Mouse (Mus musculus) kidney, embryonic 14.5 days (tissue): ENCODE measurements around the gene Olfr286. TPM values are rescaled to one million over a fixed set of nuclear protein-coding genes. Genes with fewer than 3 reads are reported as not detected.

ENCODE experiments used
- ATAC-seq: fragments of 200-750 bp; cut with Nextera tagmentation; 2 replicates; pipeline ENCODE4 v1.8.0; 2017; ENCODE audit warnings: moderate number of reproducible peaks, mild to moderate bottlenecking, moderate TSS enrichment, moderate library complexity; ENCODE audit not compliant: low FRiP score, low TSS enrichment
- H3K27ac ChIP-seq: fragments of 300-500 bp; sonication (generic); 2 replicates; pipeline ENCODE4 v1.5.1; 2014; ENCODE audit warnings: low read depth, mild to moderate bottlenecking, low read length, moderate library complexity, mixed read lengths
- H3K27me3 ChIP-seq: fragments of 300-500 bp; sonication (generic); 2 replicates; pipeline ENCODE4 v1.6.1; 2014; ENCODE audit warnings: mild to moderate bottlenecking, low read length; ENCODE audit not compliant: control insufficient read depth, insufficient read depth
- H3K36me3 ChIP-seq: fragments of 300-500 bp; sonication (generic); 2 replicates; pipeline ENCODE4 v1.6.1; 2014; ENCODE audit warnings: low read length, mixed read lengths; ENCODE audit not compliant: control insufficient read depth, insufficient read depth
- H3K4me1 ChIP-seq: fragments of 300-500 bp; sonication (generic); 2 replicates; pipeline ENCODE4 v1.6.1; 2014; ENCODE audit warnings: low read length, mixed read lengths; ENCODE audit not compliant: control insufficient read depth, insufficient read depth
- H3K4me2 ChIP-seq: fragments of 300-500 bp; sonication (generic); replicated peaks from 2 replicates; pipeline ENCODE4 v1.6.1; 2014; ENCODE audit warnings: low read depth, mild to moderate bottlenecking, low read length
- H3K4me3 ChIP-seq: fragments of 300-500 bp; sonication (generic); 2 replicates; pipeline ENCODE4 v1.5.1; 2014; ENCODE audit warnings: mild to moderate bottlenecking, low read length
- H3K9ac ChIP-seq: fragments of 300-500 bp; sonication (generic); 2 replicates; pipeline ENCODE4 v1.6.1; 2014; ENCODE audit warnings: low read depth, mild to moderate bottlenecking, low read length, moderate library complexity
- H3K9me3 ChIP-seq: fragments of 300-500 bp; sonication (generic); 2 replicates; pipeline ENCODE4 v1.6.1; 2016; ENCODE audit warnings: low read length; ENCODE audit not compliant: control insufficient read depth
- WGBS: fragments of 180-500 bp; shearing (Covaris S2); extraction: QIAGEN DNeasy Blood & Tissue Kit; methylation state at CpG from one replicate; pipeline ENCODE4 v1.1.7; 2014; 5-methylcytosine and 5-hydroxymethylcytosine counted together
- polyA plus RNA-seq: library from polyadenylated mRNA; unstranded; fragments of >200 nt; fragmentation: Nextera tagmentation; extraction: Ambion mirVana; gene quantifications from 2 replicates; pipeline ENCODE4 v1.2.1, GENCODE M21; 2014

Gene Olfr286
- polyA plus RNA-seq, 1 experiment from 2014 or later, result not detected

DNA sequence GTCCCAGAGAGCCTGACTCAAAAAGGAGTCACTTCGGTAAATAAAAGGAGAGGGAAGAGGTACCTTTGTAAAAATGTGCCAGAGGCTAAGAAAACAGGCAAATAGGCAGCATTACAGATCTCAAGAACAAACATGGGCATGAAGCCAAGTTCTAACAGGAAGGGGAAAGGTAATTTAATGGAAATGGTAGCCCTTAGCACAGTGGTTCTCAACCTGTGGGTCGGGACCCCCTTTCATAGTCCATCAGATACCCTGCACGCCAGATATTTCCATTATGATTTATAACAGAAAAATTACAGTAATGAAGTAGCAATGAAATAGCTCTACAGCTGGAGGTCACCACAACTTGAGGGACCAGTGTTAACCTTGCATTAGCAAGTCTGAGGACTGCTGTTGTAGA is 56.9 kb downstream of the Olfr286 start:
- Histone ChIP-seq H3K36me3 (no peaks in the 10 kb centered on the region), H3K4me1 (peaks cover 7% of the 10 kb centered on the region; the same call in 1 of the 2 replicates), H3K9ac (no peak overlapping the region), H3K27me3 (no peaks in the 10 kb centered on the region), H3K4me2 (no peak overlapping the region), H3K9me3 (no peaks in the 10 kb centered on the region), H3K4me3 (no peak overlapping the region), H3K27ac (no peak overlapping the region)
- whole genome bisulfite sequencing, result 50% methylated on average over 3 of the region's 3 CpGs
- no peak for ATAC-seq

Other genes with a start within 250 kb of the Olfr286 start
- gene Col2a1, start 229.8 kb downstream of the Olfr286 start, polyA plus RNA-seq, result 13.8 and 23.9 TPM in 2 replicates
- 23.4 and 34.2 TPM in 2 replicates for gene Pfkm, start 141.9 kb downstream of the Olfr286 start, polyA plus RNA-seq
- gene Senp1, start 140.7 kb downstream of the Olfr286 start, polyA plus RNA-seq, result 25.9 and 41.2 TPM in 2 replicates
- 40.6 and 52.6 TPM in 2 replicates for gene Asb8, start 68.8 kb downstream of the Olfr286 start, polyA plus RNA-seq
- 0.99 and 1.2 TPM in 2 replicates for gene Ccdc184, start 67.3 kb downstream of the Olfr286 start, polyA plus RNA-seq
- gene Olfr288, start 38.9 kb downstream of the Olfr286 start, polyA plus RNA-seq, result not detected in 2 replicates
- not detected in 2 replicates for gene Gm44579, start 13.5 kb downstream of the Olfr286 start, polyA plus RNA-seq
- not detected in 2 replicates for gene Olfr287, start 13.4 kb downstream of the Olfr286 start, polyA plus RNA-seq
- gene H1fnt, start 22.8 kb upstream of the Olfr286 start, polyA plus RNA-seq, result not detected in 2 replicates
- gene Zfp641, start 61.7 kb upstream of the Olfr286 start, polyA plus RNA-seq, result 0.47 and 1.3 TPM in 2 replicates
- gene Olfr285, start 82.9 kb upstream of the Olfr286 start, polyA plus RNA-seq, result not detected in 2 replicates
- gene Olfr284, start 106.5 kb upstream of the Olfr286 start, polyA plus RNA-seq, result not detected in 2 replicates
- not detected in 2 replicates for gene Olfr283, start 146.5 kb upstream of the Olfr286 start, polyA plus RNA-seq
- gene Olfr282, start 196.8 kb upstream of the Olfr286 start, polyA plus RNA-seq, result not detected in 2 replicates
- gene Olfr281, start 218.1 kb upstream of the Olfr286 start, polyA plus RNA-seq, result not detected in 2 replicates
- not detected in 2 replicates for gene OR5BS1P, start 235.4 kb upstream of the Olfr286 start, polyA plus RNA-seq
- gene Lalba, start 248.3 kb upstream of the Olfr286 start, polyA plus RNA-seq, result 0.28 and 0.44 TPM in 2 replicates